Mouse (Mus musculus) heart, postnatal 10 days (tissue): ENCODE measurements around the gene Eef1g. TPM values are rescaled to one million over a fixed set of nuclear protein-coding genes. Genes with fewer than 3 reads are reported as not detected.
"Not testable (repeated sequence)": the region's sequence is repeated elsewhere in the genome, so short reads cannot be mapped to it uniquely, and the experiment has no call there.

Source experiments
- DNase-seq, 2 experiments: peaks; one replicate each; pipeline ENCODE4 v3.0.0; 2021
- intact Hi-C: fragments of 180-260 bp; cut with DNase I; formaldehyde crosslinking; loops from one replicate; pipeline ENCODE4 v1.15.1; 2025
- total RNA-seq, 2 experiments: library from RNA; stranded (reverse); gene quantifications; 2 replicates each; pipeline ENCODE4 v1.2.3; 2021

Gene Eef1g
- total RNA-seq, 2 experiments from 2014 or later: 283 to 289 TPM

- intact Hi-C loops: no loop called here
Observed at GRCm38 (mm10) chr19:8944750-8945149, 22.1 kb upstream of the Eef1g start.

GRCm38 (mm10) chr19:8945251-8945650, 21.6 kb upstream of the Eef1g start:
- no peak for DNase-seq
- intact Hi-C loops: no loop called here

More at GRCm38 (mm10) chr19:8944750-8945149, 22.1 kb upstream of the Eef1g start:
- DNase-seq: peak; percentile 82 to 90

- intact Hi-C loops: no loop called here
- DNase-seq: no peak
Observed at GRCm38 (mm10) chr19:8946929-8947328, 19.9 kb upstream of the Eef1g start.

GRCm38 (mm10) chr19:8950190-8950589, 16.7 kb upstream of the Eef1g start:
- no peak for DNase-seq
- intact Hi-C loops: no loop called here

GRCm38 (mm10) chr19:8952241-8952640, 14.6 kb upstream of the Eef1g start:
- DNase-seq: no peak
- intact Hi-C loops: no loop called here

GRCm38 (mm10) chr19:8953135-8954039, 13.5 kb upstream of the Eef1g start, which contains the start of gene Tut1:
Tut1 (plus strand) TSS chr19:8953847.
- intact Hi-C loops: no loop called here
- peak; percentile 96 to 97 for DNase-seq

GRCm38 (mm10) chr19:8954171-8954570, 12.7 kb upstream of the Eef1g start:
- no peak for DNase-seq
- intact Hi-C loops: no loop called here

- DNase-seq: no peak
- intact Hi-C loops: no loop called here
Observed at GRCm38 (mm10) chr19:8962256-8962655, 4.6 kb upstream of the Eef1g start.

GRCm38 (mm10) chr19:8965075-8965474, 1.8 kb upstream of the Eef1g start:
- intact Hi-C loops: no loop called here

GRCm38 (mm10) chr19:8965771-8966170, 1.1 kb upstream of the Eef1g start:
- intact Hi-C loops: no loop called here
- peak; percentile 23 to 48 for DNase-seq

More at GRCm38 (mm10) chr19:8965075-8965474, 1.8 kb upstream of the Eef1g start:
- DNase-seq: no peak

- intact Hi-C loops: no loop called here
- no peak for DNase-seq
Observed at GRCm38 (mm10) chr19:8966198-8966589, 647 bp upstream of the Eef1g start.

- no peak for DNase-seq
- intact Hi-C loops: no loop called here
Observed at GRCm38 (mm10) chr19:8967373-8967743, 517 bp downstream of the Eef1g start.

GRCm38 (mm10) chr19:8967893-8968292, 1.1 kb downstream of the Eef1g start:
- DNase-seq: no peak
- intact Hi-C loops: no loop called here

- intact Hi-C loops, DNase-seq: not testable (repeated sequence)
Observed at GRCm38 (mm10) chr19:8972491-8972890, 5.7 kb downstream of the Eef1g start.

GRCm38 (mm10) chr19:8974638-8975037, 7.8 kb downstream of the Eef1g start:
- intact Hi-C loops: loop anchor here (2.0 to 5.0 kb wide), 2 partner anchors 132 to 136 kb away; no protein-coding TSS in a partner anchor
- DNase-seq: no peak

GRCm38 (mm10) chr19:8975491-8975890, 8.7 kb downstream of the Eef1g start:
- DNase-seq: no peak
- intact Hi-C loops: loop anchor here (2.0 to 5.0 kb wide), 2 partner anchors 133 to 135 kb away; no protein-coding TSS in a partner anchor

- intact Hi-C loops: loop anchor here (1.0 to 5.0 kb wide), 3 partner anchors 16 to 134 kb away; no protein-coding TSS in a partner anchor
- peak; percentile 73 to 76 for DNase-seq
Observed at GRCm38 (mm10) chr19:8976535-8976934, 9.7 kb downstream of the Eef1g start.

GRCm38 (mm10) chr19:8980771-8981170, 13.9 kb downstream of the Eef1g start:
- DNase-seq: no peak
- intact Hi-C loops: no loop called here

GRCm38 (mm10) chr19:8981450-8982168, 14.8 kb downstream of the Eef1g start:
- intact Hi-C loops: no loop called here
- peak; percentile 53 to 59 for DNase-seq

- no peak for DNase-seq
- intact Hi-C loops: no loop called here
Observed at GRCm38 (mm10) chr19:8982303-8983149, 15.7 kb downstream of the Eef1g start.
